ENCODE assay signal across 8 mouse cellular contexts in genomic region chr4:47437365-47438340, GRCm38 (mm10). TPM values are rescaled to one million over a fixed set of nuclear protein-coding genes. Genes with fewer than 3 reads are reported as not detected.
DNase-seq lines count a peak whose midpoint lies in the region; ATAC-seq and TF ChIP-seq lines count a peak whose summit lies in the region.

No protein-coding gene starts in this region.

- no peaks in the 10 kb centered on the region for H3K36me3 ChIP-seq in heart, embryonic 10.5 days
- H3K36me3 ChIP-seq in kidney, embryonic 14.5 days (ENCODE audit: control insufficient read depth, insufficient read depth, low read length): no peaks in the 10 kb centered on the region
- H3K36me3 ChIP-seq in limb, embryonic 14.5 days (ENCODE audit: control insufficient read depth, insufficient read depth, low read length): no peaks in the 10 kb centered on the region
- no peaks in the 10 kb centered on the region for H3K36me3 ChIP-seq in midbrain, embryonic 16.5 days (ENCODE audit: control insufficient read depth, insufficient read depth, low read length)

- peak; percentile 74 for DNase-seq in A20 (ENCODE audit: low read depth, low spot score)
- peak; percentile 95 for DNase-seq in brain, adult 2 months (ENCODE audit: low read depth, low spot score)
- peak; percentile 94 for DNase-seq in heart, embryonic 10.5 days (ENCODE audit: low spot score)
- DNase-seq in limb, embryonic 14.5 days (ENCODE audit: low spot score): peak; percentile 96
- DNase-seq in spleen, postnatal 10 days (ENCODE audit: low spot score in 2 of 2): peak; percentile 62 to 79

- ATAC-seq in kidney, embryonic 14.5 days (ENCODE audit: low FRiP score, low TSS enrichment): peak; percentile 90
- peak; percentile 91 for ATAC-seq in limb, embryonic 14.5 days (ENCODE audit: low FRiP score, low read depth)
- ATAC-seq in midbrain, embryonic 16.5 days: peak; percentile 88

- peak overlapping the region; percentile 65 for H3K9ac ChIP-seq in kidney, embryonic 14.5 days (ENCODE audit: low read depth, low read length)
- peak overlapping the region; percentile 86 for H3K9ac ChIP-seq in limb, embryonic 14.5 days (ENCODE audit: low read depth, low read length, severe bottlenecking)
- peak overlapping the region; percentile 87 for H3K9ac ChIP-seq in midbrain, embryonic 16.5 days (ENCODE audit: low read depth, low read length)

- 0 out of 2 replicates have a peak, but pooled peaks cover 3% of the 10 kb centered on the region for H3K27me3 ChIP-seq in heart, embryonic 10.5 days (ENCODE audit: insufficient read depth, poor library complexity, severe bottlenecking)
- peaks cover 3% of the 10 kb centered on the region for H3K27me3 ChIP-seq in kidney, embryonic 14.5 days (ENCODE audit: control insufficient read depth, insufficient read depth, low read length)
- no peaks in the 10 kb centered on the region for H3K27me3 ChIP-seq in limb, embryonic 14.5 days (ENCODE audit: control insufficient read depth, insufficient read depth, low read length)
- H3K27me3 ChIP-seq in midbrain, embryonic 16.5 days (ENCODE audit: control insufficient read depth, insufficient read depth, low read depth, low read length): no peaks in the 10 kb centered on the region

- H3K4me2 ChIP-seq in kidney, embryonic 14.5 days (replicated peaks; ENCODE audit: low read depth, low read length): peak overlapping the region; percentile 86
- peak overlapping the region; percentile 98 for H3K4me2 ChIP-seq in limb, embryonic 14.5 days (replicated peaks; ENCODE audit: low read depth, low read length, severe bottlenecking)
- peak overlapping the region; percentile 98 for H3K4me2 ChIP-seq in midbrain, embryonic 16.5 days (ENCODE audit: low read length)

- no peaks in the 10 kb centered on the region for H3K9me3 ChIP-seq in heart, embryonic 10.5 days
- no peaks in the 10 kb centered on the region for H3K9me3 ChIP-seq in kidney, embryonic 14.5 days (ENCODE audit: control insufficient read depth, low read length)
- no peaks in the 10 kb centered on the region for H3K9me3 ChIP-seq in limb, embryonic 14.5 days (ENCODE audit: control insufficient read depth, low read length)
- no peaks in the 10 kb centered on the region for H3K9me3 ChIP-seq in midbrain, embryonic 16.5 days (replicated peaks; ENCODE audit: control insufficient read depth, low read length, poor library complexity, severe bottlenecking)

- peak; percentile 97 for TF ChIP-seq CTCF in embryonic fibroblast, embryonic 13.5 days (IDR thresholded peaks at IDR 0.05; ENCODE audit: borderline replicate concordance, insufficient read depth, low read length)

- TF ChIP-seq POLR2A in embryonic fibroblast, embryonic 13.5 days (IDR thresholded peaks at IDR 0.05; ENCODE audit: low read depth, low read length): peak; percentile 33; the same call in 1 of the 2 replicates
- 0 out of 2 replicates have a peak, but pooled peaks have one; percentile 31 for TF ChIP-seq POLR2A in limb, embryonic 14.5 days (IDR thresholded peaks at IDR 0.05; ENCODE audit: borderline replicate concordance, extremely low read depth, insufficient read depth, insufficient read length)

- H3K27ac ChIP-seq in embryonic fibroblast, embryonic 13.5 days (ENCODE audit: insufficient read depth, low read length): no peak overlapping the region
- H3K27ac ChIP-seq in heart, embryonic 10.5 days: peak overlapping the region; percentile 93
- no peak overlapping the region for H3K27ac ChIP-seq in kidney, embryonic 14.5 days (ENCODE audit: low read depth, low read length)
- peak overlapping the region; percentile 61 for H3K27ac ChIP-seq in limb, embryonic 14.5 days (replicated peaks; ENCODE audit: low read depth, low read length)
- H3K27ac ChIP-seq in midbrain, embryonic 16.5 days (ENCODE audit: low read length): peak overlapping the region; percentile 84

- no peaks in the 10 kb centered on the region; the same call in 1 of the 2 replicates for H3K4me1 ChIP-seq in embryonic fibroblast, embryonic 13.5 days (ENCODE audit: control insufficient read depth, insufficient read depth, low read length)
- peaks cover 28% of the 10 kb centered on the region for H3K4me1 ChIP-seq in heart, embryonic 10.5 days
- H3K4me1 ChIP-seq in kidney, embryonic 14.5 days (ENCODE audit: control insufficient read depth, insufficient read depth, low read length): peaks cover 2% of the 10 kb centered on the region; the same call in 1 of the 2 replicates
- peaks cover 12% of the 10 kb centered on the region; the same call in 1 of the 2 replicates for H3K4me1 ChIP-seq in limb, embryonic 14.5 days (ENCODE audit: control insufficient read depth, insufficient read depth, low read length)
- peaks cover 9% of the 10 kb centered on the region for H3K4me1 ChIP-seq in midbrain, embryonic 16.5 days (ENCODE audit: control insufficient read depth, insufficient read depth, low read length)

- WGBS in heart, embryonic 10.5 days: 1% methylated on average over 33 of the region's 33 CpGs
- 1% methylated on average over 33 of the region's 33 CpGs for WGBS in kidney, embryonic 14.5 days
- under 1% methylated on average over 33 of the region's 33 CpGs for WGBS in limb, embryonic 14.5 days
- under 1% methylated on average over 33 of the region's 33 CpGs for WGBS in midbrain, embryonic 16.5 days

- peak overlapping the region; percentile 49 for H3K4me3 ChIP-seq in embryonic fibroblast, embryonic 13.5 days (ENCODE audit: insufficient read depth, low read length)
- H3K4me3 ChIP-seq in heart, embryonic 10.5 days: peak overlapping the region; percentile 70
- peak overlapping the region; percentile 52 for H3K4me3 ChIP-seq in kidney, embryonic 14.5 days (ENCODE audit: low read length)
- H3K4me3 ChIP-seq in limb, embryonic 14.5 days (replicated peaks; ENCODE audit: low read length): peak overlapping the region; percentile 58
- peak overlapping the region; percentile 51 for H3K4me3 ChIP-seq in midbrain, embryonic 16.5 days (ENCODE audit: low read depth, low read length)

RNA-seq across cellular contexts. Expression of gene Alg2, which starts 36.5 kb away (rescaled TPM):
- polyA plus RNA-seq in embryonic fibroblast, embryonic 13.5 days (2011; ENCODE audit: insufficient read length, low read depth, missing spikeins): 29.1 and 34.0 TPM in 2 replicates
- polyA plus RNA-seq in heart, embryonic 10.5 days (2016; fragmentation: Nextera tagmentation; extraction: Ambion mirVana): 36.2 and 57.0 TPM in 2 replicates
- 44.6 and 74.7 TPM in 2 replicates for polyA plus RNA-seq in kidney, embryonic 14.5 days (2014; fragmentation: Nextera tagmentation; extraction: Ambion mirVana)
- 37.3 and 42.3 TPM in 2 replicates for polyA plus RNA-seq in limb, embryonic 14.5 days (2012; rRNA removed)
- polyA plus RNA-seq in limb, embryonic 14.5 days (2014; fragmentation: Nextera tagmentation; extraction: Ambion mirVana): 68.1 and 74.0 TPM in 2 replicates
- 341 and 347 TPM in 2 replicates for polyA plus RNA-seq in midbrain, embryonic 16.5 days (2015; fragmentation: Nextera tagmentation; extraction: Ambion mirVana)

RNA-seq across cellular contexts. Expression of gene Sec61b, which starts 36.8 kb away (rescaled TPM):
- polyA plus RNA-seq in embryonic fibroblast, embryonic 13.5 days (2011; ENCODE audit: insufficient read length, low read depth, missing spikeins): 297 and 299 TPM in 2 replicates
- 205 and 295 TPM in 2 replicates for polyA plus RNA-seq in heart, embryonic 10.5 days (2016; fragmentation: Nextera tagmentation; extraction: Ambion mirVana)
- polyA plus RNA-seq in kidney, embryonic 14.5 days (2014; fragmentation: Nextera tagmentation; extraction: Ambion mirVana): 412 and 566 TPM in 2 replicates
- 421 and 423 TPM in 2 replicates for polyA plus RNA-seq in limb, embryonic 14.5 days (2012; rRNA removed)
- 432 and 473 TPM in 2 replicates for polyA plus RNA-seq in limb, embryonic 14.5 days (2014; fragmentation: Nextera tagmentation; extraction: Ambion mirVana)
- polyA plus RNA-seq in midbrain, embryonic 16.5 days (2015; fragmentation: Nextera tagmentation; extraction: Ambion mirVana): 241 and 246 TPM in 2 replicates

Comparison
In these comparisons a context has a peak if more than half of its experiments do, and no peak if none do; other contexts are left out.
1. H3K27ac ChIP-seq: peak in heart, embryonic 10.5 days (single experiment), limb, embryonic 14.5 days (single experiment) and midbrain, embryonic 16.5 days (single experiment); none in embryonic fibroblast, embryonic 13.5 days (single experiment) and kidney, embryonic 14.5 days (single experiment).
2. Peak in every context shown above with its lines, with median percentiles within 50 percentile points of each other: DNase-seq, H3K4me3 ChIP-seq, ATAC-seq, H3K4me2 ChIP-seq and H3K9ac ChIP-seq.